In the genomic region with DNA sequence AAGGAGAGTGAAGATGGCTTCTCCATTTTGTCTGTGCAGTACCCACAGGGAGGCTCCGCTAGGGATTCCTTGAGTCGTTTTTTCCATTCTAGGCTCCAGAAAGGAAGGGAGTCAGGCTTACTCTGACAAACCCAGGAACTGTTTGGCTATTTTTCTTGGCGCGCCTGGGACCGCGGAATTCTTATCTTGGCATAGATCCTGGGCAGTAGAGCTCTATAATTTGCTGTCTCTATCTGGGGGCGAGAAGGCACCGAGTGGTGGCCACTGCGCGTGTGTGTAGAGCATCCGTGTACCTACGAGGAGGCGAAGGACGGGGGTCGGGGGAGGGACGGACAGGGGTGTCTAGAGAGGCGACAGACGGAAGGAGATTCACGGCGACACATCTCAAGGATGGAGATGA, we compare ENCODE assay signal across 8 mouse cellular contexts. TPM values are rescaled to one million over a fixed set of nuclear protein-coding genes. Genes with fewer than 3 reads are reported as not detected.
A peak's percentile ranks its signal among the peaks of the same experiment; 100 is the strongest.
DNase-seq lines count a peak whose midpoint lies in the region; ATAC-seq and TF ChIP-seq lines count a peak whose summit lies in the region.

No protein-coding gene starts in this region.

- TF ChIP-seq CTCF in bone marrow, adult 2 months (IDR thresholded peaks at IDR 0.05; ENCODE audit: control insufficient read depth, insufficient read depth, low read length): no peak
- TF ChIP-seq CTCF in lung, embryonic 14.5 days (IDR thresholded peaks at IDR 0.05; ENCODE audit: low read depth): no peak

- H3K4me1 ChIP-seq in bone marrow, adult 2 months (ENCODE audit: control insufficient read depth, insufficient read depth, low read length): no peaks in the 10 kb centered on the region; the same call in 1 of the 2 replicates
- peaks cover 10% of the 10 kb centered on the region for H3K4me1 ChIP-seq in intestine, embryonic 16.5 days (ENCODE audit: control insufficient read depth, insufficient read depth, low read length)
- H3K4me1 ChIP-seq in lung, embryonic 14.5 days (ENCODE audit: insufficient read depth): no peaks in the 10 kb centered on the region

- H3K9me3 ChIP-seq in intestine, embryonic 16.5 days (ENCODE audit: control insufficient read depth, low read length): no peaks in the 10 kb centered on the region
- H3K9me3 ChIP-seq in lung, embryonic 14.5 days (ENCODE audit: low read depth, low read length): no peaks in the 10 kb centered on the region

- H3K27ac ChIP-seq in bone marrow, adult 2 months (ENCODE audit: control insufficient read depth, insufficient read depth, low read depth, low read length, poor library complexity): no peak overlapping the region
- 0 out of 2 replicates have a peak overlapping the region, but pooled peaks have one; percentile 50 for H3K27ac ChIP-seq in intestine, embryonic 16.5 days (ENCODE audit: low read length)
- H3K27ac ChIP-seq in lung, embryonic 14.5 days (ENCODE audit: low read depth): peak overlapping the region; percentile 56

- no peaks in the 10 kb centered on the region for H3K36me3 ChIP-seq in intestine, embryonic 16.5 days (ENCODE audit: control insufficient read depth, insufficient read depth, low read length)
- H3K36me3 ChIP-seq in lung, embryonic 14.5 days (ENCODE audit: insufficient read depth): peaks cover 15% of the 10 kb centered on the region; the same call in 1 of the 2 replicates

- DNase-seq in frontal cortex, postnatal 10 days (ENCODE audit: low spot score in 2 of 2): no peak
- peak; percentile 65 for DNase-seq in gastrocnemius, postnatal 25 days
- peak; percentile 78 for DNase-seq in lung, embryonic 14.5 days
- DNase-seq in skeletal muscle tissue, adult 2 months (ENCODE audit: low read depth, low spot score): peak; percentile 75
- no peak for DNase-seq in layer of hippocampus, adult 18-20 months (ENCODE audit: low spot score in 2 of 2)

- H3K4me3 ChIP-seq in bone marrow, adult 2 months (replicated peaks; ENCODE audit: control insufficient read depth, low read depth, low read length): peak overlapping the region; percentile 36
- H3K4me3 ChIP-seq in intestine, embryonic 16.5 days (ENCODE audit: low read length): peak overlapping the region; percentile 43
- H3K4me3 ChIP-seq in lung, embryonic 14.5 days (ENCODE audit: low read depth, low read length): peak overlapping the region; percentile 47

- H3K27me3 ChIP-seq in intestine, embryonic 16.5 days (replicated peaks; ENCODE audit: control insufficient read depth, insufficient read depth, low read length): no peaks in the 10 kb centered on the region
- H3K27me3 ChIP-seq in lung, embryonic 14.5 days (ENCODE audit: insufficient read depth, low read length): no peaks in the 10 kb centered on the region; the same call in 1 of the 2 replicates

- peak overlapping the region; percentile 49 for H3K9ac ChIP-seq in intestine, embryonic 16.5 days (ENCODE audit: low read depth, low read length)
- H3K9ac ChIP-seq in lung, embryonic 14.5 days: peak overlapping the region; percentile 45; the same call in 1 of the 2 replicates

- no peak for TF ChIP-seq POLR2A in bone marrow, adult 2 months (IDR thresholded peaks at IDR 0.05; ENCODE audit: borderline replicate concordance, control insufficient read depth, low read depth, low read length)

- peak overlapping the region; percentile 92 for H3K4me2 ChIP-seq in intestine, embryonic 16.5 days (ENCODE audit: low read depth, low read length)
- peak overlapping the region; percentile 91 for H3K4me2 ChIP-seq in lung, embryonic 14.5 days

- 4% methylated on average over 20 of the region's 20 CpGs for WGBS in bone marrow, adult 2 months
- under 1% methylated on average over 20 of the region's 20 CpGs for WGBS in intestine, embryonic 16.5 days
- under 1% methylated on average over 20 of the region's 20 CpGs for WGBS in lung, embryonic 14.5 days

- peak; percentile 50 for ATAC-seq in frontal cortex, adult (ENCODE audit: low TSS enrichment)
- peak; percentile 45 for ATAC-seq in intestine, embryonic 16.5 days
- peak; percentile 49 for ATAC-seq in lung, embryonic 14.5 days (ENCODE audit: insufficient read depth)

RNA-seq across cellular contexts. Expression of gene Copz2, which starts 11.8 kb away (rescaled TPM):
- polyA plus RNA-seq in bone marrow, adult 2 months (2011; ENCODE audit: insufficient read depth, insufficient read length, low replicate concordance, missing spikeins): 6.0 and 19.2 TPM in 2 replicates
- total RNA-seq in gastrocnemius, postnatal 25 days (2021): 10 to 100 TPM; 28.2 to 31.1 TPM
- polyA plus RNA-seq in intestine, embryonic 16.5 days (2015; fragmentation: Nextera tagmentation; extraction: Ambion mirVana): 76.6 and 81.4 TPM in 2 replicates
- 144 and 151 TPM in 2 replicates for polyA plus RNA-seq in lung, embryonic 14.5 days (2014; fragmentation: Nextera tagmentation; extraction: Ambion mirVana)
- total RNA-seq in layer of hippocampus, adult 18-20 months (2021): 1 to 10 TPM; 6.5 to 8.2 TPM

RNA-seq across cellular contexts. Expression of gene Nfe2l1, which starts 31.7 kb away (rescaled TPM):
- polyA plus RNA-seq in bone marrow, adult 2 months (2011; ENCODE audit: insufficient read depth, insufficient read length, low replicate concordance, missing spikeins): 36.7 and 54.1 TPM in 2 replicates
- total RNA-seq in gastrocnemius, postnatal 25 days (2021): 100 to 1,000 TPM; 348 to 389 TPM
- polyA plus RNA-seq in intestine, embryonic 16.5 days (2015; fragmentation: Nextera tagmentation; extraction: Ambion mirVana): 51.7 and 52.5 TPM in 2 replicates
- 34.6 and 39.5 TPM in 2 replicates for polyA plus RNA-seq in lung, embryonic 14.5 days (2014; fragmentation: Nextera tagmentation; extraction: Ambion mirVana)
- 100 to 1,000 TPM; 241 to 242 TPM for total RNA-seq in layer of hippocampus, adult 18-20 months (2021)

RNA-seq across cellular contexts. Expression of gene Cdk5rap3, which starts 54.9 kb away (rescaled TPM):
- polyA plus RNA-seq in bone marrow, adult 2 months (2011; ENCODE audit: insufficient read depth, insufficient read length, low replicate concordance, missing spikeins): 16.4 and 39.4 TPM in 2 replicates
- total RNA-seq in gastrocnemius, postnatal 25 days (2021): 10 to 100 TPM; 22.3 to 23.0 TPM
- polyA plus RNA-seq in intestine, embryonic 16.5 days (2015; fragmentation: Nextera tagmentation; extraction: Ambion mirVana): 68.1 and 70.1 TPM in 2 replicates
- polyA plus RNA-seq in lung, embryonic 14.5 days (2014; fragmentation: Nextera tagmentation; extraction: Ambion mirVana): 61.8 and 63.8 TPM in 2 replicates
- total RNA-seq in layer of hippocampus, adult 18-20 months (2021): 10 to 100 TPM; 34.9 to 35.3 TPM

Comparison
In these comparisons a context has a peak if more than half of its experiments do, and no peak if none do; other contexts are left out.
1. DNase-seq: peak in gastrocnemius, postnatal 25 days (single experiment), lung, embryonic 14.5 days (single experiment) and skeletal muscle tissue, adult 2 months (single experiment); none in frontal cortex, postnatal 10 days (0 of 2) and layer of hippocampus, adult 18-20 months (0 of 2).
2. Peak in every context shown above with its lines, with median percentiles within 50 percentile points of each other: ATAC-seq and H3K4me3 ChIP-seq.